Mouse (Mus musculus) brain, adult 10 weeks (tissue): ENCODE data around the gene Olfr38. TPM values are rescaled to one million over a fixed set of nuclear protein-coding genes. Genes with fewer than 3 reads are reported as not detected.

ENCODE experiments used
- polyA plus RNA-seq: library from polyadenylated mRNA; stranded (reverse); fragments of 350-450 nt; fragmentation: Illumina TruSeq; extraction: RNeasy Lipid Tissue Mini Kit (QIAGEN cat#74804); gene quantifications from one replicate; pipeline ENCODE4 v1.2.3, GENCODE M21; 2015; ENCODE audit warnings: low read depth, low replicate concordance

Gene Olfr38
- polyA plus RNA-seq = not detected

DNA sequence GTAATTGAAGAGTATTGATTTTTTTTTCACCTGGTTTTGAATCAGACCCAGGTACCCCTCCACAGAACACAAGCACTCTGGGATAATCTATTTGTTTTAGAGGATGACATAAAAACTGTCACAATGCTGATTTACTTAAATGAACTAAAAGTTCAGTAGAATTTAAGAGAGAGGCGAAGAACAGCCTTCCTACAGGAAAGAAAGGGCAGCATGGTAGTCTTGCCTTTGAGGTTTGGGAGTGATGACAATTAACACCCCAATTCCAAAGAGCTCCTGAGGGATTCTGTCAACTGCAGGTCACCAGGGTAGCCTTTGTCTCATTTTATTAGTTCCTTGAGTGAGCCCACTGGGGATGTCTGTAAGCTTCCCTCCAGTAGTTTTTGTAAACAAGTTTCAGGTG is at the start of gene Olfr38:
Olfr38 (plus strand) TSS at position 301 of the 400 bp plus-strand sequence.

DNA sequence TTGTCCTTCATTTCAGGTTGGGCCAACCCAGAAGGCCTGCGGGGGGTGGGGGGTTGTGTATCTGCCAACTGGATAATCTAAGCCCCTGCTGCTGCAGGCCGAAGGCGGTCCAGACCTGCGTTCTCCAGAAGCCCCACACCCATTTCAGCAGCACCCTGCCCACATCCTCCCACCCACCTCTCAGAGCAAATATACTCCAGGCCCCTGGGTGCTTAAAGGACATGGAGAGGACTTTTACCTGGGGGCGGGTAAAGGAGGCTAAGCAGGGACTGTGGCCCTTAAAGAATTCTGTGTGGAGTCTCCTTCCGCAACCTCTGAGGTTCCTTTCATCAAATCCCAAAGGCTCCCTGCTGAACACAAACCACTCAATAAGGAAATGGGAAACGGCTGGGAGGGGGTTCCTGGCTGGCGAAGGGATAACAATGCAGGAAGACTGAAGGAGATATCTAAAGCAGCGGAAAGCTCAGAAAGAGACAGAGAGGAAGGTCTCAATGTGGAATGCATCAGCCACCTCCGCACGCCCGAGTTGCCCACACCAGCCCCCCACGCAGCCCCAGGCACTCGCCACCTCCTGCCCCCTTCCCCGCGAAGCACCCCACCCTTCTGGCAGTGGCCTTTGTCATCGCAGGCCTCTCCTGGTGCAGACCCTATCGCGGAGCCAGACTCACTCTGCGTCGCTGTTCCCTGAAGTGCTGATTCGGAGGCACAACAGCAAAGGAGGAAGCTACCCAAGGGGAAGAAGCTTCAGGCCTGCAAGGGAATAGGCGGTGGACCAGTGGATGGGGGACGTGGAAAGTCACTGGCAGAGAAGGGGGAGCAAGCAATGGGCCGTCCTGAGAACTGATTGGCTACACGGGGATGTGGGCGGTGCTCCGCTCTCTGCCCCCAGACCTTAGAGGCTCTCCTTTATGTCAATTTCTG is 46.7 kb upstream of the Olfr38 start, which contains the start of gene Tcaf1:
Tcaf1 (minus strand) TSS at position 798 of the 921 bp plus-strand sequence.

DNA sequence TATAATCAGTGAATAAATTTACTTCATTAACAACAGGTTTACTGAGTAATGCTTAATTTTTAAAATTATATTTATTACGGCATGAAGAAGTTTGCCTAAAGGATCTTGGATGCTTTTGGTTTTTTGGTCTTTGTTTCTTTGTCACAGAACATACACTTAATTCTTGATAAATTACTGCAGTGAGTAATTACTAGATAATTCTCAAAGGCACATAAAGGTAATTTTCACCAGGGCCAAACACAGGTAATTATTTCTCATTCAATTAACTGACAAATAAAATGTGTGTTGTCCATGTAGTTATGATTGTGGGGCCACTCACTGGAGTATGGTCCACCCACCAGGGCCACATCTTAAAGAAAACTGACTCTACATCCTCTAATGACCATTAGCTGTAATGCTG is 17.1 kb upstream of the Olfr38 start, which contains the start of gene Olfr453:
Olfr453 (plus strand) TSS at position 301 of the 400 bp plus-strand sequence.

DNA sequence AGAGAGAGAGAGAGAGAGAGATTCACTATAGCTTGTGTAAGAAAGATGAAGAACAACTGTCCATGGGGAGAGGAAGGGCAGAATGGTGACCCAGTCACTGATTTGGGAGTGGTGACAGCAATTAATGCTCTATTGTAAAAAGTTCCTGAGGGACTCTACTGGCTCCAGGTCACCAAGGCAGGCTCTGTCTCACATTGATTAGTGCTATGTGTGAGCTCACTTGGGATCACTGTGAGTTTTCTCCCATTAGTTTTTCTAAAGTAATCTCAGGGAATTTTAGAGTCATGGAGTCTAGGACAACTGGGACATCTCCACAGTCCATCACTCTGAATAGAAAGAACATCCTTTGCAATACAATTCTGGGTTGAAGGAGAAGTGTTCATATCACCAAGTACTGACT is 28.6 kb downstream of the Olfr38 start, which contains the start of gene Olfr452:
Olfr452 (plus strand) TSS at position 301 of the 400 bp plus-strand sequence.

DNA sequence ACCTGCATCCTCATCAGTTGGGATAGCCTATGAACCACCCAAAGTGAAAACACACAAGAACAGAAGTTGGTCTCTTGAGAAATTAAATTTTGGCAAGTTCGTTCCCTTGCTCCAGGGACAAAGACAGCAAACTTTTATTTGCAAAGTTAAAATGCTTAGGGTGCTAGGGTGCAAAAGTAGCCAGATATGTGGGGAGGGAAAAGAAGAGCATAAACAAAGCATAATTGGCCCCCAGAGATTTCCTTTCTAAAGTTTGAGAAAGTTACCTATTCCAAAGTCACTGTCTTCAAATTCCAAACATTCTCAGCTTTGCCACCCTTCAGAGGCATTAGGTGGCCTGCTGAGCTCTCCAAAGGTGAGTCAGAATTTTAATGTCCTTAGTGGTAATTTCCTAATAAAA is 55.4 kb downstream of the Olfr38 start, which contains the start of gene Olfr450:
Olfr450 (plus strand) TSS at position 301 of the 400 bp plus-strand sequence.

Other genes starting within 250 kb of the Olfr38 start
- not detected for gene Olfr455, start 208.8 kb upstream of the Olfr38 start, polyA plus RNA-seq
- gene Tcaf3, start 158.7 kb upstream of the Olfr38 start, polyA plus RNA-seq = not detected
- gene Tcaf2, start 111.2 kb upstream of the Olfr38 start, polyA plus RNA-seq = 0.55 TPM
- 151 TPM for gene Tcaf1, start 46.3 kb upstream of the Olfr38 start, polyA plus RNA-seq
- not detected for gene Olfr453, start 17.0 kb upstream of the Olfr38 start, polyA plus RNA-seq
- not detected for gene Olfr452, start 28.7 kb downstream of the Olfr38 start, polyA plus RNA-seq
- not detected for gene Olfr450, start 55.5 kb downstream of the Olfr38 start, polyA plus RNA-seq
- gene Olfr449, start 78.0 kb downstream of the Olfr38 start, polyA plus RNA-seq = not detected
- not detected for gene Olfr448, start 134.0 kb downstream of the Olfr38 start, polyA plus RNA-seq
- not detected for gene Olfr447, start 152.5 kb downstream of the Olfr38 start, polyA plus RNA-seq
- gene Olfr446, start 165.0 kb downstream of the Olfr38 start, polyA plus RNA-seq = not detected
- gene Olfr444, start 192.7 kb downstream of the Olfr38 start, polyA plus RNA-seq = not detected